Mouse (Mus musculus) mouse trophoblast stem cell (cell line): ENCODE data around the gene Gm10273.
"Not testable (repeated sequence)": the region's sequence is repeated elsewhere in the genome, so short reads cannot be mapped to it uniquely, and the experiment has no call there.

Experiments
- in situ Hi-C, 2 experiments: fragments of 300-500 bp; cut with MseI, MboI; formaldehyde crosslinking; loops; 2 replicates in 1 of 2; 3 replicates in 1 of 2; pipeline ENCODE4 v1.15.1; 2025

The Gm10273 gene

GRCm38 (mm10) chr10:59395461-59395860 lies at the start of gene Gm10273:
Gene Gm10273 (plus strand): TSS chr10:59395632.
- in situ Hi-C loops, result not testable (repeated sequence)

- in situ Hi-C loops, result no loop called here
These were observed 48.9 kb upstream of the Gm10273 start for GRCm38 (mm10) chr10:59346560-59346959.

GRCm38 (mm10) chr10:59348200-59348599 lies 47.2 kb upstream of the Gm10273 start:
- in situ Hi-C loops, result no loop called here

- in situ Hi-C loops, result no loop called here
These were observed 45.9 kb upstream of the Gm10273 start for GRCm38 (mm10) chr10:59349536-59349935.

GRCm38 (mm10) chr10:59353065-59353464 lies 42.4 kb upstream of the Gm10273 start:
- in situ Hi-C loops, result no loop called here

GRCm38 (mm10) chr10:59354120-59354519 lies 41.3 kb upstream of the Gm10273 start:
- in situ Hi-C loops, result no loop called here

- in situ Hi-C loops, result no loop called here
These were observed 40.4 kb upstream of the Gm10273 start for GRCm38 (mm10) chr10:59355020-59355419.

- in situ Hi-C loops, result no loop called here
These were observed 36.7 kb upstream of the Gm10273 start for GRCm38 (mm10) chr10:59358744-59359143.

- in situ Hi-C loops, result no loop called here
These were observed 32.2 kb upstream of the Gm10273 start for GRCm38 (mm10) chr10:59363208-59363607.

- in situ Hi-C loops, result no loop called here
These were observed 30.9 kb upstream of the Gm10273 start for GRCm38 (mm10) chr10:59364551-59364950.

- in situ Hi-C loops, result no loop called here
These were observed 29.4 kb upstream of the Gm10273 start for GRCm38 (mm10) chr10:59365804-59366589.

- in situ Hi-C loops, result no loop called here
These were observed 28.7 kb upstream of the Gm10273 start for GRCm38 (mm10) chr10:59366746-59367145.

- in situ Hi-C loops, result no loop called here
These were observed 28.2 kb upstream of the Gm10273 start for GRCm38 (mm10) chr10:59367206-59367605.

GRCm38 (mm10) chr10:59368729-59369128 lies 26.7 kb upstream of the Gm10273 start:
- in situ Hi-C loops, result no loop called here

- in situ Hi-C loops, result no loop called here
These were observed 26.0 kb upstream of the Gm10273 start for GRCm38 (mm10) chr10:59369426-59369825.

- in situ Hi-C loops, result no loop called here
These were observed 17.5 kb upstream of the Gm10273 start for GRCm38 (mm10) chr10:59377906-59378305.

- in situ Hi-C loops, result no loop called here
These were observed 16.7 kb upstream of the Gm10273 start for GRCm38 (mm10) chr10:59378728-59379127.

GRCm38 (mm10) chr10:59379927-59380326 lies 15.5 kb upstream of the Gm10273 start:
- in situ Hi-C loops, result no loop called here

GRCm38 (mm10) chr10:59380411-59380821 lies 15.0 kb upstream of the Gm10273 start:
- in situ Hi-C loops, result no loop called here

GRCm38 (mm10) chr10:59381563-59381962 lies 13.9 kb upstream of the Gm10273 start:
- in situ Hi-C loops, result not testable (repeated sequence)

GRCm38 (mm10) chr10:59386951-59387350 lies 8.5 kb upstream of the Gm10273 start:
- in situ Hi-C loops, result no loop called here

GRCm38 (mm10) chr10:59389652-59390051 lies 5.8 kb upstream of the Gm10273 start:
- in situ Hi-C loops, result no loop called here

GRCm38 (mm10) chr10:59391907-59392306 lies 3.5 kb upstream of the Gm10273 start:
- in situ Hi-C loops, result no loop called here
